Mouse (Mus musculus): Measurements from ENCODE around the gene Ctf2. TPM values are rescaled to one million over a fixed set of nuclear protein-coding genes. Genes with fewer than 3 reads are reported as not detected.

The Ctf2 gene
- polyA plus RNA-seq, 1 experiment from 2014 or later = 0.12 TPM

- Histone ChIP-seq H3K4me3 (ENCODE audit: low read length) (no peak overlapping the region), H3K27me3 (replicated peaks; ENCODE audit: control insufficient read depth, insufficient read depth, low read length) (no peaks in the 10 kb centered on the region), H3K36me3 (ENCODE audit: control insufficient read depth, insufficient read depth, low read length) (peaks cover 15% of the 10 kb centered on the region), H3K4me1 (ENCODE audit: control insufficient read depth, insufficient read depth, low read length) (peaks cover 14% of the 10 kb centered on the region), H3K9ac (ENCODE audit: low read depth, low read length) (peak overlapping the region; percentile 87; the same call in 1 of the 2 replicates), H3K4me2 (ENCODE audit: low read depth, low read length) (no peak overlapping the region), H3K27ac (ENCODE audit: low read length) (no peak overlapping the region), H3K9me3 (ENCODE audit: control insufficient read depth, low read length) (no peaks in the 10 kb centered on the region)
- ATAC-seq = no peak
- 93% methylated on average over 28 of the region's 28 CpGs for WGBS
Observed at GRCm38 (mm10) chr7:127748235-127748560, 16.2 kb upstream of the Ctf2 start.

- H3K4me3 ChIP-seq (ENCODE audit: low read length) = peak overlapping the region; percentile 91
- H3K4me1 ChIP-seq (ENCODE audit: control insufficient read depth, insufficient read depth, low read length) = peaks cover 14% of the 10 kb centered on the region
- H3K36me3 ChIP-seq (ENCODE audit: control insufficient read depth, insufficient read depth, low read length) = peaks cover 13% of the 10 kb centered on the region
- WGBS = 35% methylated on average over 6 of the region's 6 CpGs
- H3K27me3 ChIP-seq (replicated peaks; ENCODE audit: control insufficient read depth, insufficient read depth, low read length) = no peaks in the 10 kb centered on the region
- no peaks in the 10 kb centered on the region for H3K9me3 ChIP-seq (ENCODE audit: control insufficient read depth, low read length)
- peak overlapping the region; percentile 87 for H3K4me2 ChIP-seq (ENCODE audit: low read depth, low read length)
- H3K27ac ChIP-seq (ENCODE audit: low read length) = 0 out of 2 replicates have a peak overlapping the region, but pooled peaks have one; percentile 4
- ATAC-seq = no peak
- peak overlapping the region; percentile 87 for H3K9ac ChIP-seq (ENCODE audit: low read depth, low read length)
Observed at GRCm38 (mm10) chr7:127747559-127748234, 15.7 kb upstream of the Ctf2 start.

GRCm38 (mm10) chr7:127746494-127747491 is 14.8 kb upstream of the Ctf2 start:
- peak overlapping the region; percentile 91 for H3K4me3 ChIP-seq (ENCODE audit: low read length)
- peak; percentile 2; the same call in 1 of the 2 replicates for ATAC-seq
- H3K9me3 ChIP-seq (ENCODE audit: control insufficient read depth, low read length) = no peaks in the 10 kb centered on the region
- peak overlapping the region; percentile 87 for H3K9ac ChIP-seq (ENCODE audit: low read depth, low read length)
- WGBS = under 1% methylated on average over 54 of the region's 62 CpGs
- H3K4me2 ChIP-seq (ENCODE audit: low read depth, low read length) = peak overlapping the region; percentile 87
- no peaks in the 10 kb centered on the region for H3K27me3 ChIP-seq (replicated peaks; ENCODE audit: control insufficient read depth, insufficient read depth, low read length)
- peaks cover 14% of the 10 kb centered on the region for H3K4me1 ChIP-seq (ENCODE audit: control insufficient read depth, insufficient read depth, low read length)
- H3K36me3 ChIP-seq (ENCODE audit: control insufficient read depth, insufficient read depth, low read length) = peaks cover 9% of the 10 kb centered on the region
- peak overlapping the region; percentile 92 for H3K27ac ChIP-seq (ENCODE audit: low read length)

GRCm38 (mm10) chr7:127745652-127746493 is 13.9 kb upstream of the Ctf2 start:
- H3K27ac ChIP-seq (ENCODE audit: low read length) = peak overlapping the region; percentile 92
- H3K4me3 ChIP-seq (ENCODE audit: low read length) = peak overlapping the region; percentile 91
- H3K27me3 ChIP-seq (replicated peaks; ENCODE audit: control insufficient read depth, insufficient read depth, low read length) = no peaks in the 10 kb centered on the region
- peak; percentile 91 for ATAC-seq
- H3K9ac ChIP-seq (ENCODE audit: low read depth, low read length) = peak overlapping the region; percentile 87
- H3K4me2 ChIP-seq (ENCODE audit: low read depth, low read length) = peak overlapping the region; percentile 87
- peaks cover 14% of the 10 kb centered on the region for H3K4me1 ChIP-seq (ENCODE audit: control insufficient read depth, insufficient read depth, low read length)
- H3K9me3 ChIP-seq (ENCODE audit: control insufficient read depth, low read length) = no peaks in the 10 kb centered on the region
- under 1% methylated on average over 39 of the region's 39 CpGs for WGBS
- H3K36me3 ChIP-seq (ENCODE audit: control insufficient read depth, insufficient read depth, low read length) = peaks cover 9% of the 10 kb centered on the region

GRCm38 (mm10) chr7:127745251-127745651 is 13.3 kb upstream of the Ctf2 start:
- no peaks in the 10 kb centered on the region for H3K9me3 ChIP-seq (ENCODE audit: control insufficient read depth, low read length)
- peak overlapping the region; percentile 87 for H3K9ac ChIP-seq (ENCODE audit: low read depth, low read length)
- H3K4me3 ChIP-seq (ENCODE audit: low read length) = peak overlapping the region; percentile 91
- H3K27ac ChIP-seq (ENCODE audit: low read length) = peak overlapping the region; percentile 92
- H3K4me2 ChIP-seq (ENCODE audit: low read depth, low read length) = peak overlapping the region; percentile 87
- WGBS = under 1% methylated on average over 19 of the region's 19 CpGs
- peak; percentile 85 for ATAC-seq
- peaks cover 9% of the 10 kb centered on the region for H3K36me3 ChIP-seq (ENCODE audit: control insufficient read depth, insufficient read depth, low read length)
- peaks cover 14% of the 10 kb centered on the region for H3K4me1 ChIP-seq (ENCODE audit: control insufficient read depth, insufficient read depth, low read length)
- H3K27me3 ChIP-seq (replicated peaks; ENCODE audit: control insufficient read depth, insufficient read depth, low read length) = no peaks in the 10 kb centered on the region

GRCm38 (mm10) chr7:127744366-127745045 is 12.5 kb upstream of the Ctf2 start, which contains the start of gene Fbxl19:
Gene Fbxl19, plus strand, starts transcription at chr7:127744543.
- no peaks in the 10 kb centered on the region for H3K9me3 ChIP-seq (ENCODE audit: control insufficient read depth, low read length)
- WGBS = under 1% methylated on average over 26 of the region's 26 CpGs
- peak within 1 kb of the TSS; percentile 91 for H3K4me3 ChIP-seq (ENCODE audit: low read length)
- peak within 1 kb of the TSS; percentile 87 for H3K4me2 ChIP-seq (ENCODE audit: low read depth, low read length)
- H3K36me3 ChIP-seq (ENCODE audit: control insufficient read depth, insufficient read depth, low read length) = peaks cover 4% of the 10 kb centered on the region
- no peaks in the 10 kb centered on the region for H3K27me3 ChIP-seq (replicated peaks; ENCODE audit: control insufficient read depth, insufficient read depth, low read length)
- H3K27ac ChIP-seq (ENCODE audit: low read length) = peak within 1 kb of the TSS; percentile 92
- no peak for ATAC-seq
- peaks cover 14% of the 10 kb centered on the region for H3K4me1 ChIP-seq (ENCODE audit: control insufficient read depth, insufficient read depth, low read length)
- peak within 1 kb of the TSS; percentile 87 for H3K9ac ChIP-seq (ENCODE audit: low read depth, low read length)

GRCm38 (mm10) chr7:127730170-127730569 is 1.8 kb downstream of the Ctf2 start:
- 66% methylated on average over 4 of the region's 4 CpGs for WGBS
- no peaks in the 10 kb centered on the region for H3K27me3 ChIP-seq (replicated peaks; ENCODE audit: control insufficient read depth, insufficient read depth, low read length)
- ATAC-seq = no peak

GRCm38 (mm10) chr7:127727898-127728297 is 4.1 kb downstream of the Ctf2 start:
- Histone ChIP-seq H3K36me3 (ENCODE audit: control insufficient read depth, insufficient read depth, low read length) (no peaks in the 10 kb centered on the region), H3K4me3 (ENCODE audit: low read length) (no peak overlapping the region), H3K4me1 (ENCODE audit: control insufficient read depth, insufficient read depth, low read length) (no peaks in the 10 kb centered on the region), H3K27me3 (replicated peaks; ENCODE audit: control insufficient read depth, insufficient read depth, low read length) (no peaks in the 10 kb centered on the region), H3K27ac (ENCODE audit: low read length) (no peak overlapping the region), H3K4me2 (ENCODE audit: low read depth, low read length) (no peak overlapping the region), H3K9me3 (ENCODE audit: control insufficient read depth, low read length) (no peaks in the 10 kb centered on the region), H3K9ac (ENCODE audit: low read depth, low read length) (no peak overlapping the region)
- WGBS = 79% methylated on average over 7 of the region's 7 CpGs
- ATAC-seq = no peak

More at GRCm38 (mm10) chr7:127730170-127730569, 1.8 kb downstream of the Ctf2 start:
- Histone ChIP-seq H3K4me1 (ENCODE audit: control insufficient read depth, insufficient read depth, low read length) (no peaks in the 10 kb centered on the region), H3K36me3 (ENCODE audit: control insufficient read depth, insufficient read depth, low read length) (no peaks in the 10 kb centered on the region), H3K9me3 (ENCODE audit: control insufficient read depth, low read length) (no peaks in the 10 kb centered on the region), H3K4me2 (ENCODE audit: low read depth, low read length) (no peak overlapping the region), H3K9ac (ENCODE audit: low read depth, low read length) (no peak overlapping the region), H3K27ac (ENCODE audit: low read length) (no peak overlapping the region), H3K4me3 (ENCODE audit: low read length) (no peak overlapping the region)
